Mouse (Mus musculus) lung, adult 2 months (tissue): ENCODE measurements around the gene Hpca. TPM values are rescaled to one million over a fixed set of nuclear protein-coding genes. Genes with fewer than 3 reads are reported as not detected.

Experiments used
- DNase-seq: peaks from one replicate; pipeline ENCODE4 v3.0.0; 2022
- H3K4me1 ChIP-seq: fragments of 200-500 bp; 2 replicates; pipeline ENCODE4 v1.6.1; 2011; ENCODE audit warnings: low read length; ENCODE audit not compliant: control insufficient read depth, insufficient read depth
- H3K4me3 ChIP-seq: fragments of 200-500 bp; replicated peaks from 2 replicates; pipeline ENCODE3; 2011; ENCODE audit warnings: low read depth, mild to moderate bottlenecking, control low read depth, low read length; ENCODE audit errors: extremely low read depth
- CTCF ChIP-seq: fragments of 200-500 bp; IDR thresholded peaks from 2 replicates; pipeline ENCODE4 v1.5.1; 2011; ENCODE audit warnings: mild to moderate bottlenecking, low read length, control low read depth; ENCODE audit not compliant: insufficient read depth
- POLR2A ChIP-seq: fragments of 200-500 bp; IDR thresholded peaks from 2 replicates; pipeline ENCODE4 v1.6.1; 2011; ENCODE audit warnings: low read depth, mild to moderate bottlenecking, control low read depth, low read length, borderline replicate concordance; ENCODE audit errors: extremely low read depth
- WGBS: fragments of 180-500 bp; shearing (Covaris S2); methylation state at CpG from one replicate; pipeline ENCODE4 v1.1.7; 2018; 5-methylcytosine and 5-hydroxymethylcytosine counted together
- polyA plus RNA-seq: library from polyadenylated mRNA; depleted of rRNA; stranded (reverse); fragments of >200 nt; gene quantifications from 2 replicates; pipeline ENCODE4 v1.2.3, GENCODE M21; 2012

Hpca gene
- polyA plus RNA-seq, 1 experiment = not detected

GRCm38 (mm10) chr4:129095276-129095675 is 26.6 kb downstream of the Hpca start:
- 28% methylated on average over 15 of the region's 15 CpGs for WGBS
- no peak for TF ChIP-seq CTCF
- H3K4me3 ChIP-seq = no peak overlapping the region
- no peaks in the 10 kb centered on the region for H3K4me1 ChIP-seq
- no peak for DNase-seq

- no peaks in the 10 kb centered on the region for H3K4me1 ChIP-seq
- no peak for DNase-seq
- 55% methylated on average over 5 of the region's 5 CpGs for WGBS
- TF ChIP-seq POLR2A (no peak), CTCF (no peak)
- no peak overlapping the region for H3K4me3 ChIP-seq
Observed at GRCm38 (mm10) chr4:129087850-129088249, 34.0 kb downstream of the Hpca start.

- TF ChIP-seq CTCF = peak; percentile 51; the same call in 1 of the 2 replicates
- no peak for TF ChIP-seq POLR2A
- no peak overlapping the region for H3K4me3 ChIP-seq
- WGBS = 30% methylated on average over 8 of the region's 8 CpGs
- DNase-seq = peak; percentile 72
- H3K4me1 ChIP-seq = no peaks in the 10 kb centered on the region
Observed at GRCm38 (mm10) chr4:129086078-129086477, 35.8 kb downstream of the Hpca start.

DNA sequence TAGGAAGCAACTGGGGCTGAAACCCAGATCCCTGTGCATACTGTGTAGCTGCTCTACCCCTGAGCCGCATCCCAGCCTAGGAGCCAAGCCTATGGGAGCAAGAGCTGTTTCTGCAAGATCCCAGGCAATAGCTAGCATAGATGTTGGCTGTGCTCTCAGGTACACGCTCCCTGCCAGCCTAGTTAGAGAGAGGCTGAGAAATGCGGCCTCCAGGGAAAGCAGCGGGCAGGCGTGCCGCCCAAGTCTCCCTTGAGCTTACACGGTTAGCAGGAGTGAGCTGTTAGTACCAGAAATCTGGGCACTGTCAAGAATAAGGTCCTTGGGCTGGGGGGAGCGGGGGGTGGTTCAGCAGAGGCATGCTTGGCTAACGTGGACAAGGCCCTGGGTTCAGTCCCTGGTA is 36.9 kb downstream of the Hpca start:
- TF ChIP-seq POLR2A = no peak
- 96% methylated on average over 9 of the region's 9 CpGs for WGBS
- no peak for DNase-seq
- no peaks in the 10 kb centered on the region for H3K4me1 ChIP-seq
- no peak overlapping the region for H3K4me3 ChIP-seq

DNA sequence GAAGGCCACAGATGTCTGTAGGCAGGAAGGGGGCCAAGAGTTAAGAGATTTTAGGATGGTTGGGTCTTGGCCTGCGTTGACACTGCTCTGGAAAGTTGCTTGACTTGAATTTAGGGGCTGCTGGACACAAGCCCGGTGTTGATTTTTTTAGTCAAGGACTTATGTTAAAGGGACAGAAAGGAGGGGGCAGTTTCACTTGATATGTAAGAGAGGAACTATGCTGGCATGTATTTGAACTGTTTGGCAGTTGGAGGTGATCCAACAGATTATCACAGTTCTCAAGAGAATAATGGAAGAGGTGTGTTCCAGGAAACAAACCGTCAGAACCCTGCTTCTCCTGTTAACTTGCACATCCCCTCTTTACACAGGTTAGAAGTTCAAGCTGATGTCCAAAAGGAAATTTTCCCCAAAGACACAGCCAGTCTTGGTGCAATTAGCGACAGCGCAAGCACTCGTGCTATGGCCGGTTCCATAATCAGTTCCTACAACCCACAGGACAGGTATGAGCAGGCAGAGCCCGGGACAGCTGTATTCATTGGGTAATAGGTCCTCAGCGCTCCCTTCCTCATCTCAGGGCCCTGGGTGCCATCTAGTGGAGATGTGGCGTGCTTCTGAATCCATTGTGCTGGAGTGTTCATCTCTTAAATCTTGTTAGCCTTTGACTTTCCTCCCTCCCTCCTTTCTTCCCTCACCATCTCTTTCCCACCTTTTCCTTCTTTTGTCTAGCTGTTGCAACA is 39.3 kb downstream of the Hpca start:
- Histone ChIP-seq H3K4me1 (no peaks in the 10 kb centered on the region), H3K4me3 (no peak overlapping the region)
- peak; percentile 55 for DNase-seq
- WGBS = 41% methylated on average over 10 of the region's 10 CpGs
- peak; percentile 89 for TF ChIP-seq CTCF
- no peak for TF ChIP-seq POLR2A

DNA sequence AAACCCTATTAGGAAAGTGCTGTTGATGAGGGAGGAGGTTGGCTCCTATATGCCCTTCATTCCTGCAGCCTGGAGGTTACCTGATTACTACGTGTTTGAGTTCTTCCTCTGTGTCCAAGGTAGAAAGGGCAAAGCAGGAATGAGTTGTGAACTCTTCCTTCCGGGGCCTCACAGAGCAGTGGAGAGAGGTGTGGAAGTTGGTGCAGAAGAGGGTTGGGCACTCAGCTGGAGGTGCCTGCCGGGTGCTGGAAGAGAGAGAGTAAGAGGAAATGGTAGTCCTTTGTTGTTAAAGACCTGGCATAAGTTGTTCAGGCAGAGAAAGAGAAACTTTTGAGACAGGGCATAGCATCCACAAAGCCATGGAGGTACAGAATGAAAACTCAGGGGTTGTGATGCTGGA is 39.9 kb downstream of the Hpca start:
- no peaks in the 10 kb centered on the region for H3K4me1 ChIP-seq
- no peak overlapping the region for H3K4me3 ChIP-seq
- no peak for TF ChIP-seq POLR2A
- TF ChIP-seq CTCF = no peak
- DNase-seq = no peak
- WGBS = 58% methylated on average over 3 of the region's 3 CpGs

DNA sequence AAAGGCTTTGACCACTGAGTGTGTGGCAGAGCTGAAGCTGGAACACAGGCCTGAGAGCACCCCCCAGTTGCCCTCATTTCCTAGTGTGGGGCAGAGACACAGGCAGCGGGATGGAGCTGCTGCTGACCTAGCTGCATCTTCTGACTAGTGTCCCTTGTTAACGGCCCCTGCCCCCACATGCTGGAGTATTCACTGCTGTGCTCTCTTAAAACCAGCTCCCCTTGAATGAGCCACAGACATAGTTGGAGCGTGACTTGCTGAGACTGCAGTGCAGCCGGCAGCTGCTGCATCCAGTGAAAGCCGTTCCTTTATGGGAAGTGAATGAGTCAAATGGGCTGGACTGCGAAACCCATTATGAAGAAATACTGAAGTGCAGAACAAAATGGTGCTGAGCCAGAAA is 40.3 kb downstream of the Hpca start:
- WGBS = 72% methylated on average over 6 of the region's 6 CpGs
- Histone ChIP-seq H3K4me1 (no peaks in the 10 kb centered on the region), H3K4me3 (no peak overlapping the region)
- no peak for DNase-seq
- no peak for TF ChIP-seq CTCF
- TF ChIP-seq POLR2A = no peak

DNA sequence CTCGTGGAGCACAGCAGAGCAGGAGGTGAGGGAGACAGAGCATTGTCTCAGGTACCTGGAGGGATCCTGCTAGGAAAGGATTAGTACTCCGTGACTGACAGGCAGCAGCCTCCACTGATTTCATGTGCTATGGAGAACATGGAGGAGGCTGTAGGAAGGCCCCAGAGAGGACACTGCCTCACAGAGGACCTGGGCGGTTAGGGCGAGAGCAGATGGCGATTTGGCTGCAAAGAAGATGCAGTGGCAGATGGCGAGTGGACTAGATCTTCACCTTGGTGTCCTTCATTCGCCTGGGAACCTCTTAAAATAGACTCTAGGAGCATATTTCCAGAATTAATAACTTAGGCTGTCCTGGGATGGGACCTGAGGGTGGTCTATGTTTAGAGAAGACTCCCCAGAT is 40.8 kb downstream of the Hpca start:
- TF ChIP-seq POLR2A (no peak), CTCF (no peak)
- 92% methylated on average over 7 of the region's 7 CpGs for WGBS
- DNase-seq = no peak
- H3K4me1 ChIP-seq = no peaks in the 10 kb centered on the region
- no peak overlapping the region for H3K4me3 ChIP-seq

GRCm38 (mm10) chr4:129079126-129079525 is 42.7 kb downstream of the Hpca start:
- Histone ChIP-seq H3K4me1 (no peaks in the 10 kb centered on the region), H3K4me3 (no peak overlapping the region)
- 94% methylated on average over 9 of the region's 9 CpGs for WGBS
- no peak for DNase-seq
- TF ChIP-seq POLR2A = no peak
- no peak for TF ChIP-seq CTCF

DNA sequence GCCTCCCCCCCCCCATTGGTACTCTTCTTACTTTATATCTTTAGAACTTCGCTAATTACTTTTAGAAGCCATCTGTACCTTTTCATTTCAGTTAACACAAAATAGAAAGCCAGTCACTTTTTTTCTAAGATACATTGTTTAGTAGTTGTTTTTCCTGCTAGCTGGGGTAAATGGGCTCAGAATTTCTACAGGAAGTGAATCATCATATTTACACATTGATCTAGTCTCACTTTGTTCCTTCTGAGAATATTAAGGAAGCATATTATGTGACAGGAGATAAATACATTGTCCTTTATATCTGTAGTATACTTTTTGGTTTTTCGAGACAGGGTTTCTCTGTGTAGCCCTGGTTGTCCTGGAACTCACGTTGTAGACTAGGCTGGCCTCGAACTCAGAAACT is 53.0 kb downstream of the Hpca start:
- Histone ChIP-seq H3K4me1 (peaks cover 5% of the 10 kb centered on the region; the same call in 1 of the 2 replicates), H3K4me3 (no peak overlapping the region)
- 78% methylated on average over 4 of the region's 4 CpGs for WGBS
- TF ChIP-seq CTCF = no peak
- TF ChIP-seq POLR2A = no peak
- no peak for DNase-seq
